Mouse (Mus musculus) cerebellum, adult 2 months (tissue): Measurements from ENCODE around the gene Kars.

ENCODE experiments used
- CTCF ChIP-seq: fragments of 200-500 bp; IDR thresholded peaks from 2 replicates; pipeline ENCODE4 v1.5.1; 2011; ENCODE audit warnings: low read depth, mild to moderate bottlenecking, control low read depth, low read length, moderate library complexity, borderline replicate concordance; ENCODE audit not compliant: insufficient read depth
- POLR2A ChIP-seq: fragments of 200-500 bp; IDR thresholded peaks from 2 replicates; pipeline ENCODE4 v1.6.1; 2011; ENCODE audit warnings: low read length, control low read depth, borderline replicate concordance; ENCODE audit not compliant: insufficient read depth

GRCm38 (mm10) chr8:112007669-112008068 lies 3.5 kb downstream of the Kars start:
- TF ChIP-seq POLR2A (no peak), CTCF (no peak)
